Mouse (Mus musculus): ENCODE measurements around the gene Mcpt4.

DNA sequence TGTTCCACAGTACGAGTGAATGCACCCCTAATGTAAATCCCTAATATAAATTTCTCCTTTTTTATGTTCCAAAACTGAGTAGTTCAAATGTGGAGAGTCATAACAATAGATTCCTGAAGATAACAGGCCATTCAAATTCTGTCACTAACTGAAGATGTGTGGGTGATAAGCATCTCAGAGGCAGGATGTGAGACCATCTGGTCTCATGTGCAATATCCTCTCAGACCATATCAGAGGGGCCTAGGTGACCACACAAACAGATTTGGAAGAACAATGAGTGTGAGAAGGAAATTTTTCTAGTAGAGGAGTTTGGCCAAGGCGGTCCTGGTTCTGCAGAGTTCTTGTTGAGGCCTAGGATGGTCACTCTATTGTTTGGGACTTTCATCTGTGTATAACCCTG, 31.2 kb upstream of the Mcpt4 start:
- TF ChIP-seq POLR2A (IDR thresholded peaks at IDR 0.05; ENCODE audit: extremely low read depth, insufficient read depth, low read length) (no peak), CTCF (IDR thresholded peaks at IDR 0.05; ENCODE audit: low read depth, low read length) (no peak)

All from liver, adult 2 months (tissue).